Mouse (Mus musculus): Measurements from ENCODE around the gene Tuba1b.

DNA sequence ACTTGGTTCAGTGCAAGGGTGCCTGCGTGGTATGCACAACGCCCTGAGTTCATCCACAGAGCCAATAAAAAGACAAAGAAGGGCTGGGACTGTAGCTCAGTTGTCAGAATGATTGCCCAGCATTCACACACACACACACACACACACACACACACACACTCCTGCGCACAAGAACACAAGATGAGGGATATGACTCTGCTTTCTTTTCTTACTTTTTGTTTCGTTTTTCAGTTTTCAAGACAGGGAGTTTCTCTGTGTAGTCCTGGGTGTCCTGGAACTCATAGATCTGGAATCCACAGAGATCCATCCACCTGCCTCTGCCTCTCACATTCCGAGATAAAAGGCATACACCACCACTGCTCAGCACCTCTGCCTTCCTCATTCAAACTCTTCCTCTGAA is 6.8 kb downstream of the Tuba1b start:
- TF ChIP-seq GATA1 (IDR thresholded peaks at IDR 0.05; ENCODE audit: borderline replicate concordance, low read length) (no peak), FLI1 (IDR thresholded peaks at IDR 0.05; ENCODE audit: low read length) (no peak)
